Comparison of ENCODE assay signal across 9 mouse cellular contexts in the genomic region with DNA sequence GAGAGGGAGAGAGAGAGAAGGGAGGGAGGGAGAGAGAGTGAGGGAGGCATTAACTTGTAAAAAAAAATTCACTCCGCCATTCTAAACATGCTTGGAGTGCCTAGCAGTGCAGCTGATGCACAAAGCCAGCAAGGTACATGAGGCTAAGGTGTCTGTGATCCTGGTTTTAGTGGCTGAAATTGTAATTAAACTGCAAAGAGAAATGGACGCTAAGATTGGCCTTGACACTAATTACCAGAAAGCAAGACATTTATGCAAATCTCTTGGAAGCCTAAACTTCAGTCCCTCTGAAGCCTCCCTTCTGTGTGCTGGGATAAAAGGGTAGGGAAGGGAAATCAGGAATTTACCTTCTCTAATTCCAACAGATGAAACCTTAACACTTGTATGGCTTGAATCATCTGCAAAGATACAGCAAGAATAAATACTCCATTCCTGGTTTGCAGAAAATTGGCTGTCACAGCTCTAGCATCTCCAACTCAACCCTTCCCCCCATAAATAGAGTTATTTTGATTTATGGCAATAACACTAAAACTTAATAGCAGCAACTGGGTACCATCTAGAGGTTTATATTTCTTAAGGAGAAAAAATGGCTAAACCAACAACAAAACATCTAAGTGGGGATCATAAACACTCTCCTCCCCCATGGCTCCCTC. TPM values are rescaled to one million over a fixed set of nuclear protein-coding genes. Genes with fewer than 3 reads are reported as not detected.
DNase-seq lines count a peak whose midpoint lies in the region; ATAC-seq and TF ChIP-seq lines count a peak whose summit lies in the region.
"Had no signal": no experiment of that assay in that cellular context is flagged by ENCODE, and none has a peak within 500 bp of the region (broad histone marks: within the 10 kb centered on the region; RNA-seq: fewer than 3 reads in every experiment).

No protein-coding gene starts in this region.

- H3K4me2 ChIP-seq in lung, postnatal 0 days (replicated peaks; ENCODE audit: low read depth, low read length) = peak overlapping the region; percentile 76
- H3K4me2 ChIP-seq in liver, embryonic 12.5 days = no peak overlapping the region; the same call in 1 of the 2 replicates

- peak overlapping the region; percentile 50; the same call in 1 of the 2 replicates for H3K27ac ChIP-seq in cerebellum, adult 2 months (ENCODE audit: insufficient read depth, low read length)
- peak overlapping the region; percentile 85 for H3K27ac ChIP-seq in lung, postnatal 0 days (ENCODE audit: low read length)
- peak overlapping the region; percentile 27; the same call in 1 of the 2 replicates for H3K27ac ChIP-seq in liver, embryonic 12.5 days

- peaks cover 14% of the 10 kb centered on the region for H3K4me1 ChIP-seq in cerebellum, adult 2 months (ENCODE audit: control insufficient read depth, insufficient read depth, low read length)
- no peaks in the 10 kb centered on the region for H3K4me1 ChIP-seq in lung, postnatal 0 days (ENCODE audit: insufficient read depth, low read depth, low read length)
- H3K4me1 ChIP-seq in liver, embryonic 12.5 days = peaks cover 23% of the 10 kb centered on the region

- no peaks in the 10 kb centered on the region for H3K9me3 ChIP-seq in lung, postnatal 0 days (ENCODE audit: low read length)
- no peaks in the 10 kb centered on the region for H3K9me3 ChIP-seq in liver, embryonic 12.5 days (replicated peaks)

- TF ChIP-seq EP300 in lung, postnatal 0 days (IDR thresholded peaks at IDR 0.05) = no peak

- peak overlapping the region; percentile 45 for H3K4me3 ChIP-seq in cerebellum, adult 2 months (replicated peaks; ENCODE audit: insufficient read depth, low read depth, low read length)
- H3K4me3 ChIP-seq in lung, postnatal 0 days (ENCODE audit: low read depth, low read length) = peak overlapping the region; percentile 64
- H3K4me3 ChIP-seq in liver, embryonic 12.5 days = no peak overlapping the region

- no peaks in the 10 kb centered on the region for H3K36me3 ChIP-seq in lung, postnatal 0 days (ENCODE audit: insufficient read depth, low read length)
- peaks cover 12% of the 10 kb centered on the region; the same call in 1 of the 2 replicates for H3K36me3 ChIP-seq in liver, embryonic 12.5 days

- WGBS in cerebellum, adult 2 months = 11% methylated on average over 2 of the region's 2 CpGs
- WGBS in lung, postnatal 0 days = 41% methylated on average over 2 of the region's 2 CpGs
- 46% methylated on average over 2 of the region's 2 CpGs for WGBS in liver, embryonic 12.5 days (ENCODE audit: insufficient replicate concordance)

- no peak for TF ChIP-seq CTCF in cerebellum, adult 2 months (IDR thresholded peaks at IDR 0.05; ENCODE audit: borderline replicate concordance, insufficient read depth, low read depth, low read length)
- no peak for TF ChIP-seq CTCF in lung, postnatal 0 days (IDR thresholded peaks at IDR 0.05)

- no peak for ATAC-seq in lung, postnatal 0 days
- ATAC-seq in liver, embryonic 12.5 days = no peak
- no peak for ATAC-seq in inflammation-experienced regulatory T-cells, adult 6 months

- no peak for DNase-seq in cerebellum, adult 2 months
- no peak for DNase-seq in cerebellum, adult 11 months
- DNase-seq in lung, postnatal 0 days (ENCODE audit: low spot score) = no peak
- DNase-seq in lung, adult 18-20 months = no peak
- DNase-seq in thymus, postnatal 36 days = no peak
- DNase-seq in thymus, postnatal 0 days (ENCODE audit: low spot score) = no peak
- DNase-seq: right cerebral cortex, postnatal 25 days had no signal

- peak overlapping the region; percentile 86; the same call in 1 of the 2 replicates for H3K9ac ChIP-seq in lung, postnatal 0 days (replicated peaks; ENCODE audit: low read depth)
- no peak overlapping the region for H3K9ac ChIP-seq in liver, embryonic 12.5 days

- TF ChIP-seq POLR2A in cerebellum, adult 2 months (IDR thresholded peaks at IDR 0.05; ENCODE audit: borderline replicate concordance, insufficient read depth, low read length) = no peak

- H3K27me3 ChIP-seq in cerebellum, adult 2 months (ENCODE audit: control insufficient read depth, insufficient read depth, low read length) = no peaks in the 10 kb centered on the region
- 0 out of 2 replicates have a peak, but pooled peaks cover 11% of the 10 kb centered on the region for H3K27me3 ChIP-seq in lung, postnatal 0 days (replicated peaks; ENCODE audit: insufficient read depth, low read length)
- peaks cover 45% of the 10 kb centered on the region for H3K27me3 ChIP-seq in liver, embryonic 12.5 days (replicated peaks)

RNA-seq across cellular contexts. Expression of gene Meis1, which starts 6.2 kb away (rescaled TPM):
- polyA plus RNA-seq in cerebellum, adult 2 months (2012; rRNA removed) = 45.9 and 46.3 TPM in 2 replicates
- 39.6 and 44.9 TPM in 2 replicates for polyA plus RNA-seq in lung, postnatal 0 days (2015; fragmentation: Nextera tagmentation; extraction: Ambion mirVana)
- polyA plus RNA-seq in liver, embryonic 12.5 days (2016; fragmentation: Nextera tagmentation; extraction: Ambion mirVana) = 24.6 TPM in 2 replicates
- polyA plus RNA-seq in thymus, postnatal 0 days (2015; fragmentation: Nextera tagmentation; extraction: Ambion mirVana) = 15.6 and 16.5 TPM in 2 replicates
- polyA plus RNA-seq in inflammation-experienced regulatory T-cells, adult 6 months (2017; shearing (Covaris generic)) = under 1 TPM in 2 of 3 experiments, not detected in 1; 0.10 to 0.13 TPM

Comparison
In these comparisons a context has a peak if more than half of its experiments do, and no peak if none do; other contexts are left out.
1. H3K27ac ChIP-seq: peak in every context shown above with its lines; median percentile 85 in lung, postnatal 0 days; 50 in cerebellum, adult 2 months; 27 in liver, embryonic 12.5 days.
2. RNA of gene Meis1, which starts 6.2 kb away (polyA plus RNA-seq): 45.9 to 46.3 TPM in cerebellum, adult 2 months, 39.6 to 44.9 TPM in lung, postnatal 0 days, 24.6 TPM in liver, embryonic 12.5 days and 15.6 to 16.5 TPM in thymus, postnatal 0 days; 0.10 to 0.13 TPM in inflammation-experienced regulatory T-cells, adult 6 months; every median in the first group is over 10 times any median in the second.